Mouse (Mus musculus) 3134 (cell line): Measurements from ENCODE around the gene Prkag1.

Source experiments
- DNase-seq: peaks from one replicate; pipeline ENCODE4 v3.0.0-alpha.2; 2011; ENCODE audit warnings: low spot score; ENCODE audit not compliant: insufficient read length; ENCODE audit errors: extremely low read depth

Prkag1 gene

DNA sequence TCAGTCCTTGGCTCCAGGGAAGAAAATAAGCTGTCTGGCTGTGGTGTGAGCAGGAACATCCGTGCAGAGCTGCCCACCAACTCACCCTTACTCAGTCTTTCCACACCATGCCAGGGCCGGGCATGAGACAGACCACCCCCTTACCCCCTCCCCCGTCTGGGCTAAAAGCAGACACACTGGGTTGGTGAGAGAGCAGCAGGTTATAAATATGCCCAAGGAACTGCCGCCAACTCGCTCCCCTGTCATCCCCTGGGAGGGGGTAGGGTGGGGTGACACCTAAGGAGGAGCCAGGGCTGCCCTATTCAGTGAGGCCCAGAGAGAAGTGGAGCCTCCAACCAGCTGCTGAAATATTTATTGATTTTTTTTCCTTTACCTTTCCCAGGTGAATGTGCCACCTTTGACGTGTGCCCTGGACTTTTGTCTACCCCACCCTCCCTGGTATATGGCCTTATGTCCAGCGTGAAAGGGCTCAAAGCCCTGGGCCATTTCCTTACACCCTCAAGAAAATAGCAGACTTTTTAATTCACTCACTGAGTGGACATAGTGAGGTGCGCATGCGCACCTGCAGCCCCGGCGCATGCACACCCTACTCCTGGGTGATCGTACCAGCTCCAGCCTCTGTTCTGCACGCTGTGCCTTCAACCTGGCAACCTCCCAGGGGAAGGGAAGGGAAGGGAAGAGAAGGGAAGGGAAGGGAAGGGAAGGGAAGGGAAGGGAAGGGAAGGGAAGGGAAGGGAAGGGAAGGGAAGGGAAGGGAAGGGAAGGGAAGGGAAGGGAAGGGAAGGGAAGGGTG, 34.3 kb downstream of the Prkag1 start:
- no peak for DNase-seq

GRCm38 (mm10) chr15:98793141-98793698, 38.1 kb downstream of the Prkag1 start:
- no peak for DNase-seq

GRCm38 (mm10) chr15:98792233-98793020, 38.9 kb downstream of the Prkag1 start:
- no peak for DNase-seq

- DNase-seq = no peak
These were observed 39.5 kb downstream of the Prkag1 start for GRCm38 (mm10) chr15:98791771-98792170.

GRCm38 (mm10) chr15:98791221-98791620, 40.1 kb downstream of the Prkag1 start:
- DNase-seq = no peak

- no peak for DNase-seq
These were observed 40.6 kb downstream of the Prkag1 start for GRCm38 (mm10) chr15:98790761-98791160.

DNA sequence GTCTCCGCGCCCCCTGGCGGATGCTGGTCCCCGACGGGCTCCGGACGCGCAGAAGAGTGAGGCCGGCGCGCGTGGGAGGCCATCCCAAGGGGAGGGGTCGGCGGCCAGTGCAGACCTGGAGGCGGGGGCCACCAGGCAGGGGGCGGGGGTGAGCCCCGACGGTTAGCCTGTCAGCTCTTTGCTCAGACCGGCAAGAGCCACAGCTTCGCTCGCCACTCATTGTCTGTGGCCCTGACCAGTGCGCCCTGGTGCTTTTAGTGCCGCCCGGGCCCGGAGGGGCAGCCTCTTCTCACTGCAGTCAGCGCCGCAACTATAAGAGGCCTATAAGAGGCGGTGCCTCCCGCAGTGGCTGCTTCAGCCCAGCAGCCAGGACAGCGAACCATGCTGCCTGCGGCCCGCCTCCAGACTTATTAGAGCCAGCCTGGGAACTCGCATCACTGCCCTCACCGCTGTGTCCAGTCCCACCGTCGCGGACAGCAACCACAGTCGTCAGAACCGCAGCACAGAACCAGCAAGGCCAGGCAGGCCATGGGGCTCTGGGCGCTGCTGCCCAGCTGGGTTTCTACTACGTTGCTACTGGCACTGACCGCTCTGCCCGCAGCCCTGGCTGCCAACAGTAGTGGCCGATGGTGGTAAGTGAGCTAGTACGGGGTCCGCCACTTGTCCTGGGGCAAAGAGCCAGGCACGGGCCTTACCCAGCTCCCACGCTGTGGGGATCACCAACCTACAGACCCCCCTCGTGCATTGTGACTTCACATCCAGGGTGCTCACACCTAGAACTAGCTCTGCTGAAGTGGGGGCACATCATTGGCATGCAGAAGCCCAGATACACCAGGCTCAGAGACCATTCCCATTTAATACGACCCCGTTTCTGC, 41.4 kb downstream of the Prkag1 start, which contains the start of gene Wnt1:
Gene Wnt1, plus strand, starts transcription at position 197 of the 875 bp plus-strand sequence.
- no peak for DNase-seq

- DNase-seq = peak; percentile 61
These were observed 42.2 kb downstream of the Prkag1 start for GRCm38 (mm10) chr15:98788972-98789660.

DNA sequence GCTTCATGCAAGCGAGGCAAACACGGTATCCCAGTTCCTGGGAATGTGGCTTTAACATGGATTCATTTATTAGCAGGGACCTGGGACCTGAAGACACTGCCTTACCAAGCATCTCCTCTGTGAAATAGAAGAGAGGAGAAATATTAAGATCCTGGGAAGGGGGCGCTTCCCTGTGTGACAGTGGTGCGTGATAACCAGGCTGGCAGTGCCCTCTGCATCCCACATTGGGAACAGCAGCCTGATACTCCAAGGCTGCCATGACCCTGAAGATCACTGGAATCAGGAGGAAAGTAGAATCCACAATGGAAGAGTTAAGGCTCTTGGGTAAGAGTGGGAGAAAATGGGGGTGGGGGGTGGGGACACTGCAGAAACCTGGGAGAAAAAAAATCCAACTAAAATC, 43.4 kb downstream of the Prkag1 start:
- DNase-seq = no peak

- no peak for DNase-seq
These were observed 45.6 kb downstream of the Prkag1 start for GRCm38 (mm10) chr15:98785744-98786143.

DNA sequence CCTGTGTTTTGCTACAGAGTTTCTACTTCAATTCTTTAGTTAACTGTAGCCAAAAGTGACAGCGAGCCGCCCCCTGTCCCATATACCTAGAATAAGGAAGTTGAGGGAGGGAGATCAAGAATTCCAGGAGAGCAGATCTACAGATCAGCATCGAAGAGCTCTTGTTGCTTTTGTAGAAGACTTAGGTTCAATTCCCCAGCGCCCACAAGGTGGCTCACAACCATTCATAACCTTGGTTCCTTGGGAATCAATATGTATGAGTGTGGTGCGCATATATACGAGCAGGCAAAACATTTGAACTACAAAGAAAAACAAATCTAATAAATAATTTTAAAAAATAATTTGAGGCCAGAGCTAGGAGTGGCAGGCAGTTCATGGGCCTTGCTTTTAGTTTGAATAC, 50.2 kb downstream of the Prkag1 start:
- DNase-seq = no peak

DNA sequence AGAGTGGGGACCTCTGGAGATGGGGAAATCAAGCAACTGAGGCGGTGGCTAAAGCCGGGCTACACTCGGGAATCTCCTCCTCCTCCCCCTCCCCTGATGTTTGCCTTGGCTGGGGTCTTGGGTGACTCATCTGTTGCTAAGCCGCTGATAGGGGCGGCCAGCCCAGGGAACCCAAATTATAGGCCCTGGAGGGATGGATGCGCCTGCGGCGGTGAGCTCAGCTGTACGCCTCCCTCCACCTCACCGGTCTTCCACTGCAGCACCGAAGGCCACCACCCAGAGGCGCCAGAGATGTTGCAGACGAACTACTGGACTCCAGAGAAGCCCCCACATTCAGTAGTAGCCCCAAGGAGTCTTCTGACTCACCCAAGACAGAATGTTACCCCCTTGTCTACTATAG, 50.7 kb downstream of the Prkag1 start:
- peak; percentile 90 for DNase-seq

- peak; percentile 86 for DNase-seq
These were observed 51.2 kb downstream of the Prkag1 start for GRCm38 (mm10) chr15:98780075-98780474.

DNA sequence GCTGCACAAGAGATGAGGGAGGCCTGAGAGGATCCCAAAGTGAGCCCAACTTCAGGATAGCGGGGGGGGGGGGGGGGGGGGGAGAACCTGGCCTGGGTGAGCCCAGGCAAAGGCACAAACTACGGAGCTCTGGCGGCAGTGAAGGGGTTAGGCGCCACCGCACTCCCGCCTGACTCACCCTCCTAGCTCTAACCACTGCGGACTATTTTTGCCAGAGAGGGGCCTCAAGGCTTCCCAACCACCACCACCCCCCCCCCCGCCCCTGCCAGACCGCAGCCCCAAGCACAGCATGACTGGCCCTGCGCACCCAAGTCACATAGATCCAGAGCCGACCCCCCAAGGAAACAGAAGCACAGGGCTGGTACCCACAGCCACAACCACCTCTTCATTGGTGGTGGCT, 52.5 kb downstream of the Prkag1 start:
- peak; percentile 69 for DNase-seq

GRCm38 (mm10) chr15:98778191-98778770, 53.0 kb downstream of the Prkag1 start:
- peak; percentile 66 for DNase-seq

- DNase-seq = peak; percentile 52
These were observed 53.6 kb downstream of the Prkag1 start, which contains the start of gene Wnt10b for GRCm38 (mm10) chr15:98777762-98778161. TSS of gene Wnt10b (minus strand) at chr15:98778150.

DNA sequence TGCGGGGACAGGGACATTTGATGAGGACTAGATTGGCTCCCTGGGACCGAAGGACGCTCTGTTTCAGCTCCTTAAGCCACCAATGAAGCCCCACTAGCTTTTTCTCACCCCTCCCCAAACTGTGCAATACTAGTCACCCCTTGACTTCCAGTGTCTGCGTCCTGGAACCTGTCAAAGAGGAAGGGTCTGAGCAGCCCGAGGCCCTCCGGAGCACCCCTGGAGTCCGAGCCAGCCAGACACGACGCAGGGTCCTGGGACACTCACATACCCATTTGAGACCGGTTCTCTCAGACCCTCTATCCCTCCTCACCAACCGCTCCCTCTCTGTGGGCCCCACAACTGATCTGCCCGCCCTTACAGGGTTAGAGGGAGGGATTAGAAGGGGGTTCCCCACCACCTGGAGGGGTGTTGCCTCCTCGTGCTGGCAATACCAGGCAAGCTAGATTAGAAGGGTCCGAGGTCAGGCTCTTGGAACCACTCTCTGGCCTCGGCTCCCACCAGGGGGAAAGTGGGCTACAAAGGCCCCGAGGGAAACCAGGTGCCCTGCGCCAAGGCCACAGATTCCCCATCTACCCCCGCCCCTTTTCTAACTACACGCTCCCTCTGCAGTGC, 54.2 kb downstream of the Prkag1 start:
- peak; percentile 43 for DNase-seq

GRCm38 (mm10) chr15:98776280-98777004, 54.9 kb downstream of the Prkag1 start:
- peak; percentile 66 for DNase-seq
